Mouse (Mus musculus): ENCODE data around the gene Ccna2. TPM values are rescaled to one million over a fixed set of nuclear protein-coding genes. Genes with fewer than 3 reads are reported as not detected.
"Not testable (repeated sequence)": the region's sequence is repeated elsewhere in the genome, so short reads cannot be mapped to it uniquely, and the experiment has no call there.

Gene Ccna2
- polyA plus RNA-seq (2015; fragmentation: Nextera tagmentation; extraction: Ambion mirVana), result 240 and 308 TPM in 2 replicates

- Histone ChIP-seq H3K4me3 (replicated peaks) (peak within 1 kb of the TSS; percentile 97), H3K27ac (peak within 1 kb of the TSS; percentile 93), H3K4me2 (peak within 1 kb of the TSS; percentile 83), H3K27me3 (no peaks in the 10 kb centered on the region), H3K9me3 (replicated peaks) (no peaks in the 10 kb centered on the region), H3K4me1 (replicated peaks) (peaks cover 40% of the 10 kb centered on the region), H3K9ac (peak within 1 kb of the TSS; percentile 98), H3K36me3 (peaks cover 38% of the 10 kb centered on the region)
- under 1% methylated on average over 60 of the region's 60 CpGs for WGBS (ENCODE audit: insufficient replicate concordance)
- ATAC-seq (ENCODE audit: low read depth) (peak; percentile 98), DNase-seq (peak; percentile 99)
Observed at GRCm38 (mm10) chr3:36571827-36572378, at the start of gene Ccna2. TSS of gene Ccna2 (minus strand) at chr3:36572150.

- H3K36me3 ChIP-seq, result no peaks in the 10 kb centered on the region
- no peak overlapping the region for H3K9ac ChIP-seq
- DNase-seq (no peak), ATAC-seq (ENCODE audit: low read depth) (no peak)
- 67% methylated on average over 7 of the region's 7 CpGs for WGBS (ENCODE audit: insufficient replicate concordance)
- no peaks in the 10 kb centered on the region for H3K9me3 ChIP-seq (replicated peaks)
- H3K27ac ChIP-seq, result no peak overlapping the region
- no peak overlapping the region for H3K4me2 ChIP-seq
- peaks cover 7% of the 10 kb centered on the region for H3K4me1 ChIP-seq (replicated peaks)
- H3K4me3 ChIP-seq (replicated peaks), result no peak overlapping the region
- no peaks in the 10 kb centered on the region for H3K27me3 ChIP-seq
Observed at GRCm38 (mm10) chr3:36618181-36618580, 46.2 kb upstream of the Ccna2 start.

- Histone ChIP-seq H3K4me3 (replicated peaks) (no peak overlapping the region; the same call in 1 of the 2 replicates), H3K9me3 (replicated peaks) (no peaks in the 10 kb centered on the region), H3K4me1 (replicated peaks) (peaks cover 16% of the 10 kb centered on the region), H3K4me2 (peak overlapping the region; percentile 91), H3K36me3 (no peaks in the 10 kb centered on the region), H3K9ac (no peak overlapping the region), H3K27me3 (no peaks in the 10 kb centered on the region), H3K27ac (no peak overlapping the region)
- WGBS (ENCODE audit: insufficient replicate concordance), result 58% methylated on average over 5 of the region's 5 CpGs
- no peak for ATAC-seq (ENCODE audit: low read depth)
- DNase-seq, result no peak
Observed at GRCm38 (mm10) chr3:36613908-36614255, 41.9 kb upstream of the Ccna2 start.

GRCm38 (mm10) chr3:36613202-36613907, 41.4 kb upstream of the Ccna2 start, which contains the start of gene Bbs7:
TSS of gene Bbs7 (minus strand) at chr3:36613477.
- no peaks in the 10 kb centered on the region for H3K9me3 ChIP-seq (replicated peaks)
- ATAC-seq (ENCODE audit: low read depth) (peak; percentile 97), DNase-seq (peak; percentile 89)
- no peaks in the 10 kb centered on the region for H3K36me3 ChIP-seq
- peak within 1 kb of the TSS; percentile 81 for H3K9ac ChIP-seq
- peak within 1 kb of the TSS; percentile 74 for H3K4me3 ChIP-seq (replicated peaks)
- H3K4me1 ChIP-seq (replicated peaks), result peaks cover 16% of the 10 kb centered on the region
- no peaks in the 10 kb centered on the region for H3K27me3 ChIP-seq
- no peak within 1 kb of the TSS for H3K27ac ChIP-seq
- H3K4me2 ChIP-seq, result peak within 1 kb of the TSS; percentile 91
- WGBS (ENCODE audit: insufficient replicate concordance), result 4% methylated on average over 38 of the region's 38 CpGs

GRCm38 (mm10) chr3:36612687-36613086, 40.7 kb upstream of the Ccna2 start:
- Histone ChIP-seq H3K9me3 (replicated peaks) (no peaks in the 10 kb centered on the region), H3K4me3 (replicated peaks) (peak overlapping the region; percentile 74), H3K27me3 (no peaks in the 10 kb centered on the region), H3K27ac (no peak overlapping the region), H3K4me2 (peak overlapping the region; percentile 91), H3K9ac (peak overlapping the region; percentile 81), H3K4me1 (replicated peaks) (peaks cover 16% of the 10 kb centered on the region), H3K36me3 (no peaks in the 10 kb centered on the region)
- ATAC-seq (ENCODE audit: low read depth), result peak; percentile 17
- no peak for DNase-seq
- WGBS (ENCODE audit: insufficient replicate concordance), result 18% methylated on average over 6 of the region's 6 CpGs

- Histone ChIP-seq H3K9me3 (replicated peaks) (no peaks in the 10 kb centered on the region), H3K36me3 (peaks cover 2% of the 10 kb centered on the region; the same call in 1 of the 2 replicates), H3K27me3 (no peaks in the 10 kb centered on the region), H3K27ac (peak overlapping the region; percentile 94), H3K4me2 (peak overlapping the region; percentile 49), H3K4me3 (replicated peaks) (peak overlapping the region; percentile 38), H3K4me1 (replicated peaks) (peaks cover 15% of the 10 kb centered on the region), H3K9ac (peak overlapping the region; percentile 59)
- 19% methylated on average over 7 of the region's 7 CpGs for WGBS (ENCODE audit: insufficient replicate concordance)
- peak; percentile 94 for ATAC-seq (ENCODE audit: low read depth)
- peak; percentile 39 for DNase-seq
Observed at GRCm38 (mm10) chr3:36605894-36606783, 34.2 kb upstream of the Ccna2 start.

- 72% methylated on average over 8 of the region's 9 CpGs for WGBS (ENCODE audit: insufficient replicate concordance)
Observed at GRCm38 (mm10) chr3:36599773-36600172, 27.8 kb upstream of the Ccna2 start.

GRCm38 (mm10) chr3:36598811-36599210, 26.9 kb upstream of the Ccna2 start:
- no peak for DNase-seq
- H3K4me3 ChIP-seq (replicated peaks), result no peak overlapping the region
- H3K36me3 ChIP-seq, result peaks cover 2% of the 10 kb centered on the region; the same call in 1 of the 2 replicates
- WGBS (ENCODE audit: insufficient replicate concordance), result 60% methylated on average over 3 of the region's 3 CpGs
- no peak overlapping the region for H3K9ac ChIP-seq
- H3K4me2 ChIP-seq, result no peak overlapping the region
- H3K27ac ChIP-seq, result no peak overlapping the region
- H3K27me3 ChIP-seq, result no peaks in the 10 kb centered on the region
- no peaks in the 10 kb centered on the region for H3K9me3 ChIP-seq (replicated peaks)
- ATAC-seq (ENCODE audit: low read depth), result no peak
- H3K4me1 ChIP-seq (replicated peaks), result no peaks in the 10 kb centered on the region

More at GRCm38 (mm10) chr3:36599773-36600172, 27.8 kb upstream of the Ccna2 start:
- not testable (repeated sequence) for H3K4me3 ChIP-seq (replicated peaks); ATAC-seq (ENCODE audit: low read depth); H3K9me3 ChIP-seq (replicated peaks); H3K4me1 ChIP-seq (replicated peaks); DNase-seq; H3K27ac ChIP-seq; H3K36me3 ChIP-seq; H3K27me3 ChIP-seq; H3K4me2 ChIP-seq; H3K9ac ChIP-seq

- WGBS (ENCODE audit: insufficient replicate concordance), result under 1% methylated on average over 46 of the region's 46 CpGs
- H3K9me3 ChIP-seq (replicated peaks), result no peaks in the 10 kb centered on the region
- peak overlapping the region; percentile 83 for H3K4me2 ChIP-seq
- H3K27ac ChIP-seq, result peak overlapping the region; percentile 93
- ATAC-seq (ENCODE audit: low read depth), result 0 out of 2 replicates have a peak, but pooled peaks have one; percentile 1
- no peak for DNase-seq
- H3K4me3 ChIP-seq (replicated peaks), result peak overlapping the region; percentile 97
- no peaks in the 10 kb centered on the region for H3K27me3 ChIP-seq
- peak overlapping the region; percentile 98 for H3K9ac ChIP-seq
- peaks cover 45% of the 10 kb centered on the region for H3K4me1 ChIP-seq (replicated peaks)
- H3K36me3 ChIP-seq, result peaks cover 43% of the 10 kb centered on the region
Observed at GRCm38 (mm10) chr3:36571361-36571826, 556 bp downstream of the Ccna2 start.

GRCm38 (mm10) chr3:36569836-36570235, 2.1 kb downstream of the Ccna2 start:
- H3K27me3 ChIP-seq, result no peaks in the 10 kb centered on the region
- H3K4me1 ChIP-seq (replicated peaks), result peaks cover 45% of the 10 kb centered on the region
- peak overlapping the region; percentile 83 for H3K4me2 ChIP-seq
- H3K9me3 ChIP-seq (replicated peaks), result no peaks in the 10 kb centered on the region
- H3K27ac ChIP-seq, result peak overlapping the region; percentile 93
- WGBS (ENCODE audit: insufficient replicate concordance), result 22% methylated on average over 5 of the region's 5 CpGs
- DNase-seq (peak; percentile 59), ATAC-seq (ENCODE audit: low read depth) (peak; percentile 68)
- H3K9ac ChIP-seq, result peak overlapping the region; percentile 98
- peak overlapping the region; percentile 97 for H3K4me3 ChIP-seq (replicated peaks)
- H3K36me3 ChIP-seq, result peaks cover 57% of the 10 kb centered on the region

- Histone ChIP-seq H3K4me3 (replicated peaks) (no peak overlapping the region), H3K9me3 (replicated peaks) (no peaks in the 10 kb centered on the region), H3K27ac (no peak overlapping the region), H3K4me1 (replicated peaks) (peaks cover 36% of the 10 kb centered on the region), H3K9ac (no peak overlapping the region), H3K4me2 (no peak overlapping the region), H3K27me3 (no peaks in the 10 kb centered on the region), H3K36me3 (peaks cover 81% of the 10 kb centered on the region)
- 86% methylated on average over 3 of the region's 3 CpGs for WGBS (ENCODE audit: insufficient replicate concordance)
- no peak for DNase-seq
- no peak for ATAC-seq (ENCODE audit: low read depth)
Observed at GRCm38 (mm10) chr3:36563666-36564065, 8.3 kb downstream of the Ccna2 start.
